Mouse (Mus musculus) heart, postnatal 10 days (tissue): ENCODE results near the gene Cyp4f16. TPM values are rescaled to one million over a fixed set of nuclear protein-coding genes. Genes with fewer than 3 reads are reported as not detected.
"Not testable (repeated sequence)": the region's sequence is repeated elsewhere in the genome, so short reads cannot be mapped to it uniquely, and the experiment has no call there.

Experiments
- DNase-seq, 2 experiments: peaks; one replicate each; pipeline ENCODE4 v3.0.0; 2021
- intact Hi-C: fragments of 180-260 bp; cut with DNase I; formaldehyde crosslinking; loops from one replicate; pipeline ENCODE4 v1.15.1; 2025
- total RNA-seq, 2 experiments: library from RNA; stranded (reverse); gene quantifications; 2 replicates each; pipeline ENCODE4 v1.2.3; 2021

The Cyp4f16 gene
- total RNA-seq, 2 experiments from 2014 or later = 8.3 to 12.2 TPM

DNA sequence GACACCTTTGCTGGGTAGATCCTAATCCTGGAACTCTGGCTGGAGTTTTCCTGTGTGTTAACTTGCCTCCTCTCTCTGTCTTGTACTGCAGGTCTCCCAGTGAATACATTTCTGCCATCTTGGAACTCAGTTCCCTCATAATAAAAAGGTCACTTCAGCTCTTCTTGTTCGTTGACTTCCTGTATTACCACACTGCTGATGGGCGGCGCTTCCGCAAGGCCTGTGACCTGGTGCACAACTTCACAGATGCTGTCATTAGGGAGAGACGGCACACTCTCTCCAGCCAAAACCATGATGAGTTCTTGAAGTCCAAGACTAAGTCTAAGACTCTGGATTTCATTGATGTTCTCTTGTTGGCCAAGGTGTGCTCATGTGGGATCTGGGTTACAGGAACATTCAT is 8.4 kb downstream of the Cyp4f16 start:
- not testable (repeated sequence) for DNase-seq
- intact Hi-C loops = loop anchor here (5.0 kb wide), 1 partner anchor 88 kb away; no protein-coding TSS in a partner anchor

DNA sequence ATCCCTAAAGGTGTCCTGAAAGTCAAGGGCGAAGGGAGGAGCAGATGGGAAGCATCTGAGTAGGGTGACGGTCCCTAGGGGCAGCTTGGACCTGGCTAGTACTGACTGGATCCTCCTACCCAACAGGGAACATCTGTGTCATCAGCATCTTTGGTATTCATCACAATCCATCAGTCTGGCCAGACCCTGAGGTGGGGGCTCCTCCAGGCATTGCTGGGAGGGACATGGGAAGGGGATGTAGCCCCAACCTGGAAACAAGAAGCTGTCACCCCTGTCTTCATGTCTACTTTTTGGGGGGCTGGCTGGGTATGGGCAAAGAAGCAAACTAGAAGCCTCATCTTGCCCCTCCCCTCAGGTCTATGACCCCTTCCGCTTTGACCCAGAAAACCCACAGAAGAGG is 14.0 kb downstream of the Cyp4f16 start:
- intact Hi-C loops, DNase-seq: not testable (repeated sequence)

- intact Hi-C loops = loop anchor here (1.0 kb wide), 1 partner anchor 129 kb away; no protein-coding TSS in a partner anchor
- peak; percentile 76 to 84 for DNase-seq
Observed at GRCm38 (mm10) chr17:32550900-32551770, 14.8 kb downstream of the Cyp4f16 start.

DNA sequence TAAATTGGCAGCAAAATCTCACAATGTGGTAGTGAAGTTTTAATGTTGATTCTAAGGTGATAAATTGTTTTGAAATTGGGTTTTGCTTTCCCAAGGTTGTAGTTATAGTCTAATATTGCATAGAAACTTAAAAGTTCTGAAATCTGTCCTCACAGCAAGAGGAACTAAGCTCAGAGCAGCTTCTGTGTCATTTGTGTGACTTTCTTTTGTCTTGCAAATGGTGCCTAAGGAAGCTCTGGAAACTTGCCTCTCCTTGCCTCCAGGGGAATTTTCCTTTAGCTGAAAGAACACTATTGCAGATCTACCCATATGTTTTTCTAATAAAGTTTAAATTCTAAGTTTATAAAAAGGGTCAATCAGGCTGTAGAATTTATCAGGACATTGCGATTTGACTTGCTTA is 16.7 kb downstream of the Cyp4f16 start:
- DNase-seq, intact Hi-C loops: not testable (repeated sequence)

- intact Hi-C loops, DNase-seq: not testable (repeated sequence)
Observed at GRCm38 (mm10) chr17:32554368-32554767, 18.0 kb downstream of the Cyp4f16 start.

DNA sequence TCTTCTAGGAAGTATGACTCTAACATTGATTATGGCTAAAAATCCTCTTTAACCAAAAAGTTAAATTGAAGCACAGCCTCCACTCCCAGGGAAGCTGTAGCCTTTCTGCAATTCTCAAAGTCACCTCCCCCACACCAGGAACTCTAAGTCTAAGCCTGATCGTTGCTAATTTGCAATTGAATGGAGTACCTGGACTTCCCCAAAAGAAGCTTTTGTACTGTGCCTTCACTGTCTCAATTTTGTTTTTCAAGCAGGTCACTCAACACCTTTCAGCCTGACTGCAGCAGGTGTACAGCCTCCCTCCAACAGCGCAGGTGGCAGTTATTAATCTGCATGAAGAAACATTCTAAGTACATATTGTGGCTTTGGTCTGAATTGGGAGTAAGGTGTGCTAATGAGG is 26.9 kb downstream of the Cyp4f16 start:
- intact Hi-C loops, DNase-seq: not testable (repeated sequence)

GRCm38 (mm10) chr17:32573286-32573685 is 36.9 kb downstream of the Cyp4f16 start:
- DNase-seq, intact Hi-C loops: not testable (repeated sequence)

GRCm38 (mm10) chr17:32577496-32578186 is 41.3 kb downstream of the Cyp4f16 start:
- no peak for DNase-seq
- intact Hi-C loops = no loop called here

DNA sequence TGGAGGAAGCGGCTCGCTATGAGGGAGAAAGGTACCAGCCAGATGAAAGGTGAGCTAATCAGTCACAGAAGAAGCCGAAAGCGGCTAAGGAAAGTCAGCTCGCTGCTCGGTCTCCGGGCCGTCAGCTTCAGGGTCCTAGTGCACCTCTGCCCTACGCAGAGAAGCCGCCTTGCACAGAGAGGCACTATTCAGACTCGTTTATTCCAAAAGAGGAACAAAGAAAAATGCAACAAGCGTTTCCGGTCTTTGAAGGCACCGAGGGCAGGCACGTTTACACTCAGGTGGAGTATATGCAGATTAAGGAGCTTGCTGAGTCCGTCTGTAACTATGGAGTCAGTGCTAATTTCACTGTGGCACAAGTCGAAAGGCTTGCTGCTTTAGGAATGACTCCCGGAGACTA is 60.1 kb downstream of the Cyp4f16 start:
- intact Hi-C loops = no loop called here
- DNase-seq = no peak

Other genes starting within 250 kb of the Cyp4f16 start
- 10 to 100 TPM; 62.0 to 72.8 TPM for gene Akap8, start 215.3 kb upstream of the Cyp4f16 start, total RNA-seq
- gene Akap8l, start 186.0 kb upstream of the Cyp4f16 start, total RNA-seq = 10 to 100 TPM; 46.6 to 51.8 TPM
- 10 to 100 TPM; 29.5 to 30.7 TPM for gene Wiz, start 147.1 kb upstream of the Cyp4f16 start, total RNA-seq
- gene Rasal3, start 133.0 kb upstream of the Cyp4f16 start, total RNA-seq = 1 to 10 TPM in 1 of 2 experiments, under 1 TPM in 1; 0.55 to 1.3 TPM
- under 1 TPM in 1 of 2 experiments, not detected in 1; 0.29 TPM for gene Pglyrp2, start 112.4 kb upstream of the Cyp4f16 start, total RNA-seq
- under 1 TPM; 0.24 to 0.74 TPM for gene Cyp4f39, start 83.8 kb upstream of the Cyp4f16 start, total RNA-seq
- 1 to 10 TPM; 6.4 to 6.8 TPM for gene Cyp4f17, start 30.5 kb upstream of the Cyp4f16 start, total RNA-seq
- gene Cyp4f37, start 84.8 kb downstream of the Cyp4f16 start, total RNA-seq = not detected
- not detected for gene Cyp4f40, start 122.3 kb downstream of the Cyp4f16 start, total RNA-seq
- not detected for gene Cyp4f15, start 149.1 kb downstream of the Cyp4f16 start, total RNA-seq